Mouse (Mus musculus): Measurements from ENCODE around the gene Zfp385a. TPM values are rescaled to one million over a fixed set of nuclear protein-coding genes. Genes with fewer than 3 reads are reported as not detected.
A peak's percentile ranks its signal among the peaks of the same experiment; 100 is the strongest.

The Zfp385a gene
- polyA plus RNA-seq, 1 experiment = 25.0 TPM

DNA sequence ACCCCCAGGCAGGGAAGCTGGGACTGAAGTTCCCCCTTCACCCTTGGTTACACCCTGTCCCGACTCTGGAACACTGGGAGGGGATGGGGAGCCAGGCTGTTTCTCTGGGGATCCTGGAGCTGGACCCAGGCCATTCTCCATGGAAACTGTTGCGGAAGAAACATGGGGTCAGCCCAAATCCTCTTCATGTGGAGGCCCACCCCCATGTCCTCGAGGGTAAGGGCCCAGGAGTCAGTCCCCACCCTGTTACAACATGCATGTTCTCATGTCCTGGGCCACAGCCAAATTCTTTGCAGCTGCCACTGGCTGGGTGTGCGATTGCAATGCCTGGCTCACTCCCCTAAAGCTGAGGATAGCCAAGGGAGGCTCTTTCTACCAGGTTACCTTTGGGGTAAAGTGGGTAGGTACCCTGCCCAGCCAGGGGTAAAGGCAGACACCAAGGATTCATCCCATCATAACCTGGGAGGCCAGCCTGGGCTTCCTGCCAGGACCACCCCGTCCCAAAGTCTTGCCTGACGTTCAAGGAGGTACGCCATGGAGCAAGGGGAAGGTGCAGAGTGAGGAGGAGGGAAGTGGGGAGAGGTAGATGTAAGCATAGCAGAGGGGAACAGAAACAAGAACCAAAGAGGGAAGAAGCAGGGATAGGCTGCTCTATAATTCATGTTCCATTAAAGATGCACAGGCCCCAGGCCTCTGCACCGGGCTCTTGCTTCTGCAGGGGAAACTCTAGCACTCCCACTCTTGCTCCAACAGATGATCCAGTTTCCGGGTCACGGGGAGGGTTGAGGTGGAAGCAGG is 23.7 kb downstream of the Zfp385a start:
- TF ChIP-seq CTCF (IDR thresholded peaks at IDR 0.05; ENCODE audit: borderline replicate concordance, insufficient read depth, low read length) (no peak), POLR2A (IDR thresholded peaks at IDR 0.05; ENCODE audit: low read depth, low read length) (no peak)
- Histone ChIP-seq H3K4me3 (ENCODE audit: insufficient read depth, low read length) (no peak overlapping the region), H3K27ac (ENCODE audit: insufficient read depth, low read length) (no peak overlapping the region), H3K4me1 (ENCODE audit: control insufficient read depth, insufficient read depth, low read length) (peaks cover 15% of the 10 kb centered on the region; the same call in 1 of the 2 replicates)

DNA sequence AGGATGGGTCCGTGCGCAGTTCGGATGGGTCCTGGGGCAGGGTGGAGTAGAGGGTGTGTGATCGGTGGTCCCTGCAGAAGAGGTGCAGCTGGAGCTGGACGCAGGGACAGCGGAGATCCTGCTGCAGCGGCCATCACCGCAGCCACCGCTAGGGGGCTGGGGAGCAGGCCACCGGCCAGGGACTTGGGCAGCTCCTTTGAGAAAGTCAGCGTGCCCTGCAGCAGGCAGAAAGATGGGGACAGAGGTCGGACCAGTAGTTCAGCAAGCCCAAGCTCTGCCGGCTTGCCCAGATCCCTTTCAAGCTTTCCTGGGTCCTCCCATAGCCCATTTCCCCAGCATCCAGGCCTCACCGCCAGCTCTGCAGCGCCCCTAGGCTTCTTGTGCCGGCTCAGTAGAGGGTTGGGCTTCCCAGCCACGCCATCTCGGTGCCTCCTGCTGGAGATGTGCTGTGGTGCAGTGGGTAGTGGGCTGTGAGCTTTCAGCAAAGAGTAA is 24.8 kb downstream of the Zfp385a start:
- no peak for TF ChIP-seq POLR2A (IDR thresholded peaks at IDR 0.05; ENCODE audit: low read depth, low read length)
- peak; percentile 86 for TF ChIP-seq CTCF (IDR thresholded peaks at IDR 0.05; ENCODE audit: borderline replicate concordance, insufficient read depth, low read length)
- no peak overlapping the region for H3K4me3 ChIP-seq (ENCODE audit: insufficient read depth, low read length)
- no peak overlapping the region for H3K27ac ChIP-seq (ENCODE audit: insufficient read depth, low read length)
- H3K4me1 ChIP-seq (ENCODE audit: control insufficient read depth, insufficient read depth, low read length) = peaks cover 15% of the 10 kb centered on the region; the same call in 1 of the 2 replicates

DNA sequence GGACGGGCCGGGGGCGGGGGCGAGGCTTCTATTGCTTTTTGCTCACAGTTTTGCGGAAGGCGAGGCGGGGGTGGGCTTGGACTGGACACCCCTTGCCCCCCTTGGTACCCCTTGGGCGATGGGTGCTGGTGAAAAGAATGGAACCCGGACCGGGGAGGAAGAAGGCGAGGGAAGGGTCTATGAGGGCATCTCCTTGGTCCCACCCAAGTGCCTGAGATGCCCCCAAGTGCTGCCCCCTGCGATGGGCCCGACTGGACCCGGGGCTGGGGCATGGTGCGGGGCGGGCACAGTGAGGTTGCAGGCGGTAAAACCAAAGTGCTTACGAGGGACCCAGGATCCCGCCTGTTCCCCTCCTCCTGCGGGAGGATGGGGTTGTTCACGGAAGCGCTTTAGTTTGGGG is 25.7 kb downstream of the Zfp385a start:
- Histone ChIP-seq H3K4me1 (ENCODE audit: control insufficient read depth, insufficient read depth, low read length) (peaks cover 15% of the 10 kb centered on the region; the same call in 1 of the 2 replicates), H3K27ac (ENCODE audit: insufficient read depth, low read length) (no peak overlapping the region), H3K4me3 (ENCODE audit: insufficient read depth, low read length) (no peak overlapping the region)
- TF ChIP-seq CTCF (IDR thresholded peaks at IDR 0.05; ENCODE audit: borderline replicate concordance, insufficient read depth, low read length) (no peak), POLR2A (IDR thresholded peaks at IDR 0.05; ENCODE audit: low read depth, low read length) (no peak)

DNA sequence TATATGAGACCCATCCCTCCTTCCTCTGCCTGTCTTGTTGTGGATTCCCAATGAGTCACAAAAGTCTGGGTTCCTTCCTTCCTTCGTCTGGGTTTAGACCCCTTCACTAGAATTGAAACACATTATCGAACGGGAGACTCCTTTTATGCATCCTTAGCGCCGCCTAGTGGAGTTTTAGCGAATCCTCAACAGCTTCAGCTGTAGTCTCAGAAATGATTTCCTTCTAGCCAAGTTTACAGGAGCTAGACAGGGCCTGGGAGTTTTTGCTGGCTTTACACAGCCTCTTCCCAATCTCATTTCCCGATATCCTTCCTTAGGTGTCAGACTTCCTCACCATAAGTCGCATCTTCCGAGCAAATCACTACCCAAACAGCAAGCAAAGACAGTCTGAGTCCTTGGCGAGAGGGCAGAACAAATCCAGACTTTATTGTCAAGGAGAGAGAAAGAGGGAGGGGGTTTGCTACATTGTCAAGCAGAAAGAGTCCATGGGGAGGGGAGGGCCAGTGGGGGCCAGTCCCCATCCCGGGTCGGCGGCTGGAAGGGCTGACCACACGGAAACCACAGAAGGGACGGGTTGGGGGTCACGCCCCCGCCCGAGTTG is 26.3 kb downstream of the Zfp385a start:
- H3K4me3 ChIP-seq (ENCODE audit: insufficient read depth, low read length) = no peak overlapping the region
- no peak overlapping the region for H3K27ac ChIP-seq (ENCODE audit: insufficient read depth, low read length)
- TF ChIP-seq CTCF (IDR thresholded peaks at IDR 0.05; ENCODE audit: borderline replicate concordance, insufficient read depth, low read length) (no peak), POLR2A (IDR thresholded peaks at IDR 0.05; ENCODE audit: low read depth, low read length) (no peak)
- H3K4me1 ChIP-seq (ENCODE audit: control insufficient read depth, insufficient read depth, low read length) = peaks cover 13% of the 10 kb centered on the region; the same call in 1 of the 2 replicates

DNA sequence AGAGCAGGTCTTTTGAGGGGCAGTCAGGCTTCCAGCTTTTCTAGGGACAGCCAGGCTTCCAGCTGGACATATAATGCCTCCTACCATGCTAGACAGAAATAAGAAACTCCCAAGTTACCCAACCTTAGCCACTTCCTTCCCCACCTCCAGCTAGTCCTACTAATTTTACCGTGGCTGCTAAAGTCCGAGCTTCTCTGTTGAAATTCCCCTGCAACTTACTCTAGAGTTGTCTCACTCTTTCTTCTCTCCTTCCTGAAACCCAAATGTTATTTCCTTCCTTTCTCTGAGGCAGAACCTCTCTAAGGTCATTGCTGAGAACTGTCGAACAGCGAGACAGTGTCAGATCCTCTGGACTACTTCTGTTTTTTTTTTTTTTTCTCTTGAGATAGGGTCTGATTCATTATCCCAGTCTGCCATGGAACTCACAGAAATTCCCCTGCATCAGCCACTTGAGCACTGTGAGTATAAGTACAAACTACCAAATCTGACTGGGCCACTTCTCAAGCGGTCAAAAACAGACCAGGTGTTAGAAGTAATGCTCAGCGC is 29.5 kb downstream of the Zfp385a start, which contains the start of gene Gpr84:
TSS of gene Gpr84 (minus strand) at position 248 of the 546 bp plus-strand sequence.
- peaks cover 2% of the 10 kb centered on the region; the same call in 1 of the 2 replicates for H3K4me1 ChIP-seq (ENCODE audit: control insufficient read depth, insufficient read depth, low read length)
- H3K4me3 ChIP-seq (ENCODE audit: insufficient read depth, low read length) = no peak within 1 kb of the TSS
- H3K27ac ChIP-seq (ENCODE audit: insufficient read depth, low read length) = no peak within 1 kb of the TSS
- TF ChIP-seq POLR2A (IDR thresholded peaks at IDR 0.05; ENCODE audit: low read depth, low read length) = no peak

DNA sequence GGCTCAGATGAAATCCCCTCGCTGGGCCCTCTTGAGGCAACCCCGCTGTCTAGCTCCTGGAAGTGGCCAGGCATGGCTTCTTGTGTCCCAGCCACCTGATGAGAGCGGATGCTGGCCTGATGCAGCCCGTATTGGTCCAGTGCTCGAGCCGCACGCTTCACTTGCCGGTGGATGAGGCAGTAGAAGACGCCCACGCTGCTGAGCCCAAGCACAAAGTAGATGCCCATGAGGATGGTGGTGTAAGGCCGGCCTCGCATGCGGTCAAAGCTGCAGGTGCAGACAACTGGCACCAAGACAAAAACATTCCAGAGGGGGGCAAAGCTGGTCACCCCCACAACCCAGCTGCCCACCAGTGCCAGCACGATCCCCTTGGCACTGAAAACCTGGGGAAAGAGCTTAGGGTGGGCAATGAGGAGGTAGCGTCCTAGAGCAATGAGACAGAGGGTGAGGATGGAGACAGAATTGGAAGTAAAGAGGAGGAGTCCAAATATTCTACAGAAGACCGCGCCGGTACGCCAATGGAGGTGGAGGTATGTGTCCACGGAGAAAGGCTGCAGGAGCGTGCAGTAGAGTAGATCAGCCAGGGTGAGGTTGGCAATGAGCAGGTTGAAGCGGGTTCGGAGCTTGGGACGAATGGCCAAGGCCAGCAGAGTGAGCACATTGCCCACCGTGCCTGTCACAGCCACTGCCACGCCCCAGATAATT is 30.9 kb downstream of the Zfp385a start:
- no peak overlapping the region for H3K4me3 ChIP-seq (ENCODE audit: insufficient read depth, low read length)

DNA sequence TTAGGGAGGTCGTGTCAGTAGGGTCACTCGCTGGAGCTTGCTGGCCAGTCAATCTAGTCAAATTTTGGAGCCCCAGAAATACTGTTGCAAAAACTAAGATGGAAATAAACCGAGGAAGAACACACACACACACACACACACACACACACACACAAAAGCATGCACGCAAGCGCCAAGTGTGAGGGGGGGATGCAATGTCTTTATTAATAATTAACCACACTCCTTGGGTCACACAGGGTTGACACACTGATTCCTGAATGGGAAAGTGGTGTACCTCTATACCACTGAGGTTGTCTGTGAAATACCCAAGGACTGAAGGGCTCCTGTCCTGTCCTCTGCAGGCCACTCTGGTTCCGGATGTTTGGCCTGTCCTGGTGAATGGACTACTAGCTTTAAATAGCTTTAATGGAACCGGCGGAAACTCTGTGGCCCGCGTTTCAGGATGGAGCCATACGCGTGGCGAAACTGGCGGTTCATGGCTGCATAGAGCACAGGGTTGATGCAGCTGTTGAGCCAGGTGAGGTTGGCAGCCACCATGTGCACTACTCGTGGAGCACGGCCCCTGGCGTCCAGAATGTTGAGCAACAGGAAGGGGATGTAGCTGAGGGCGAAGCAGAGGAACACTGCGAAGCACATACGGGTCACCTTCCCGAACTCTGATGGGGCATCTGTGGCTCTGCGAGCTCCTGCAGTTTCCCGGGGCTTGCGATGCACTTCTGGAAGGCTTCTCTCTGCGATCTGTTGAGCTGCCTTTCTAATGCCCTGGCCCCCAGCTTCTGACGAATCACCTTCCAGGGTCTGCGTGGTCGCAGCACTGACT is 31.6 kb downstream of the Zfp385a start:
- no peak overlapping the region for H3K27ac ChIP-seq (ENCODE audit: insufficient read depth, low read length)
- H3K4me3 ChIP-seq (ENCODE audit: insufficient read depth, low read length) = no peak overlapping the region
- peaks cover 12% of the 10 kb centered on the region for H3K4me1 ChIP-seq (ENCODE audit: control insufficient read depth, insufficient read depth, low read length)
- peak; percentile 57; the same call in 1 of the 2 replicates for TF ChIP-seq CTCF (IDR thresholded peaks at IDR 0.05; ENCODE audit: borderline replicate concordance, insufficient read depth, low read length)
- TF ChIP-seq POLR2A (IDR thresholded peaks at IDR 0.05; ENCODE audit: low read depth, low read length) = no peak

More for the DNA sequence above, 30.9 kb downstream of the Zfp385a start:
- Histone ChIP-seq H3K27ac (ENCODE audit: insufficient read depth, low read length) (no peak overlapping the region), H3K4me1 (ENCODE audit: control insufficient read depth, insufficient read depth, low read length) (peaks cover 7% of the 10 kb centered on the region)
- TF ChIP-seq POLR2A (IDR thresholded peaks at IDR 0.05; ENCODE audit: low read depth, low read length) (no peak), CTCF (IDR thresholded peaks at IDR 0.05; ENCODE audit: borderline replicate concordance, insufficient read depth, low read length) (no peak)

DNA sequence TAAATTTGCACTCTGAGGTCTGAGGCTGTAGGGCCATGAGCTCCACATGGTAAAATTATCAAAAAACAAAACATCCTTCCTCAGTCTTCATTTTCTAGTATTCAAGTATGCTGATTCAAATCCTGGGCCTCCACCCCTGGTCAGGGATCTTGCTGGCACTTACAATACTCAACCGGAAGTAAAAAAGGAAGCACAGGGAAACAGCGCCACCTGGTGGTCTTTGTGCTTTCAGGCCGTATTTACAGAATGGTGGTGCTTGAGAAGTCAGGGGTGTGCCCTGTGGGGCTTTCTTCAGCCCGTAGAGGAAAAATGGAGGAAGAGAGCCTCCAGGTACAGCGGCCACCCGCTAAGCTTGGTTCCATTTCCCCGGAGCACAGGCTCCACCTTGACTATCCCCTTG is 32.8 kb downstream of the Zfp385a start:
- Histone ChIP-seq H3K27ac (ENCODE audit: insufficient read depth, low read length) (no peak overlapping the region), H3K4me3 (ENCODE audit: insufficient read depth, low read length) (no peak overlapping the region), H3K4me1 (ENCODE audit: control insufficient read depth, insufficient read depth, low read length) (peaks cover 19% of the 10 kb centered on the region)
- TF ChIP-seq CTCF (IDR thresholded peaks at IDR 0.05; ENCODE audit: borderline replicate concordance, insufficient read depth, low read length) (peak; percentile 65), POLR2A (IDR thresholded peaks at IDR 0.05; ENCODE audit: low read depth, low read length) (no peak)

Data from embryonic fibroblast, embryonic 13.5 days (primary cell).